Mouse (Mus musculus) left cerebral cortex, adult 2 months (tissue): Measurements from ENCODE around the gene Hist2h3b. TPM values are rescaled to one million over a fixed set of nuclear protein-coding genes. Genes with fewer than 3 reads are reported as not detected.
"Not testable (repeated sequence)": the region's sequence is repeated elsewhere in the genome, so short reads cannot be mapped to it uniquely, and the experiment has no call there.

Experiments
- DNase-seq, 2 experiments: peaks; one replicate each; pipeline ENCODE4 v3.0.0; 2021 to 2022; ENCODE audit warnings: low spot score in 2 of 2, mixed read lengths in 1 of 2; ENCODE audit errors: extremely low spot score in 1 of 2
- H3K27ac ChIP-seq: fragments of 200-600 bp; 2 replicates; pipeline ENCODE4 v1.8.1; 2022
- H3K4me3 ChIP-seq: fragments of 200-600 bp; 2 replicates; pipeline ENCODE4 v1.8.1; 2022
- CTCF ChIP-seq: fragments of 200-600 bp; IDR thresholded peaks from 2 replicates; pipeline ENCODE4 v1.8.1; 2022; ENCODE audit warnings: antibody characterized with exemption, mild to moderate bottlenecking, moderate library complexity
- intact Hi-C: fragments of 180-260 bp; cut with DNase I; formaldehyde crosslinking; loops from one replicate; pipeline ENCODE4 v1.15.1; 2025
- total RNA-seq, 2 experiments: library from RNA; stranded (reverse); gene quantifications; 2 replicates each; pipeline ENCODE4 v1.2.3; 2021

The Hist2h3b gene
- total RNA-seq, 2 experiments from 2014 or later, result 32.7 to 45.5 TPM

- no peak for TF ChIP-seq CTCF
- DNase-seq, result no peak
- peak overlapping the region; percentile 28 for H3K4me3 ChIP-seq
- H3K27ac ChIP-seq, result peak overlapping the region; percentile 94
- intact Hi-C loops, result loop anchor here (1.0 kb wide), 1 partner anchor 23 kb away; the partner anchor contains the start of gene Hist2h4
These were observed 27.7 kb upstream of the Hist2h3b start for GRCm38 (mm10) chr3:96240799-96241197.

DNA sequence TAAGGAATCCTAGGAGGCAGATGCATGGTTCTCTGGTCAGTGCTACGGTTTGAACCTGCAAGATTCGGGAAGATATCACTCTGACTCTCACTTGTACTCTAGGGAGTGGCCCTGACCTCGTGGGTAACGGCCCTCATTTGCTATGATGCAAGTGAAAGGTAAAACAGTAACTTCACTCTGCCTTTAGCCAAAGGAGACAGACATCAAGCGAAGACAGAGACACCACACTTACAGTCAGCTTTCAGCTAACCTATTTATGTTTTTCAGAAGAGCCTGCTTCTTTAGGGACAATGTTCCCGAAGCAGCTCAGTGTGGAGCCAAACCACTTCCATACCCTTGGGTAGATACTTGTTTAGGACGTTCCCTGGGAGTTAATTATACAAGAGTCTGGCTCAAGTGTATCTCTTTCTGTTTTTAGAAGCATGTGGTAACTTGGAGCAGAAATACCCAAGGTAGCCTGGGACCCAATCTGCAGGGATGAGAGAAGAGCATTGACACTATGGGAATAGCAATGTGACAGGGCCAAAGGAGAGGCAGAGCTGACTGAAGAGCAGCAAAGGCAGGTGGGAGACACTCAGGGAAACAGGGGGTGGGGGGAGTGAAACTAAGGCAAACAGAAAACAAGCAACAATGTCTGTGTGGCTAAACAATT, 24.4 kb upstream of the Hist2h3b start:
- no peak for DNase-seq
- peak overlapping the region; percentile 100 for H3K27ac ChIP-seq
- no peak for TF ChIP-seq CTCF
- H3K4me3 ChIP-seq, result peak overlapping the region; percentile 83
- intact Hi-C loops, result no loop called here

GRCm38 (mm10) chr3:96245003-96245886, 23.2 kb upstream of the Hist2h3b start, which contains the start of gene Hist2h2aa1:
Gene Hist2h2aa1, plus strand, starts transcription at chr3:96245497.
- DNase-seq, result peak; percentile 81 to 86
- intact Hi-C loops, result not testable (repeated sequence)
- peak within 1 kb of the TSS; percentile 83 for H3K4me3 ChIP-seq
- peak within 1 kb of the TSS; percentile 100 for H3K27ac ChIP-seq

- DNase-seq, intact Hi-C loops, H3K27ac ChIP-seq: not testable (repeated sequence)
- H3K4me3 ChIP-seq, result 0 out of 2 replicates have a peak overlapping the region, but pooled peaks have one; percentile 28
These were observed 22.4 kb upstream of the Hist2h3b start for GRCm38 (mm10) chr3:96246018-96246417.

DNA sequence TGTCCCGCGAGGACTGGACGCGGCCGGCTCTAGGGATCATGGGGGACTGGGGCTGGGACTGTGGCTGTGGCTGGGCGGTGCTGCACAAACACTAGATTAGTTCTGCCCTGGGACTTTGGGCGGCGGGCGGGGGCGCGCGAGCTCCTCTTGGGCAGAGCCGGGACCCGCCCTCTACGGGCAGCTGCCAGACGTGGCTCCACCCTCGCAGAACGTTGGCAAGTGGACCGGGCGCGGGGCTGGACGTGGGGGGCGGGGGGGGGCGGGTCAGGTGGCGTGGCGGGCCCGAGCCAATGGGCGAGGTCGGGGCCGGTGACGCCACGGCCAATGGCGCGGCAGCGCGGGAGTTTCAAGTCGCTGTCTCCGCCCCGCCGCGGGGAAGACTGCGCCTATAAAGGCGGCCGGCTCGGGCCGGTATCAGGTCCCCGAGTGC, 22.0 kb upstream of the Hist2h3b start, which contains the start of gene Hist2h3c1:
Gene Hist2h3c1, plus strand, starts transcription at position 259 of the 430 bp plus-strand sequence.
- H3K27ac ChIP-seq, DNase-seq, intact Hi-C loops: not testable (repeated sequence)
- 0 out of 2 replicates have a peak within 1 kb of the TSS, but pooled peaks have one; percentile 28 for H3K4me3 ChIP-seq

DNA sequence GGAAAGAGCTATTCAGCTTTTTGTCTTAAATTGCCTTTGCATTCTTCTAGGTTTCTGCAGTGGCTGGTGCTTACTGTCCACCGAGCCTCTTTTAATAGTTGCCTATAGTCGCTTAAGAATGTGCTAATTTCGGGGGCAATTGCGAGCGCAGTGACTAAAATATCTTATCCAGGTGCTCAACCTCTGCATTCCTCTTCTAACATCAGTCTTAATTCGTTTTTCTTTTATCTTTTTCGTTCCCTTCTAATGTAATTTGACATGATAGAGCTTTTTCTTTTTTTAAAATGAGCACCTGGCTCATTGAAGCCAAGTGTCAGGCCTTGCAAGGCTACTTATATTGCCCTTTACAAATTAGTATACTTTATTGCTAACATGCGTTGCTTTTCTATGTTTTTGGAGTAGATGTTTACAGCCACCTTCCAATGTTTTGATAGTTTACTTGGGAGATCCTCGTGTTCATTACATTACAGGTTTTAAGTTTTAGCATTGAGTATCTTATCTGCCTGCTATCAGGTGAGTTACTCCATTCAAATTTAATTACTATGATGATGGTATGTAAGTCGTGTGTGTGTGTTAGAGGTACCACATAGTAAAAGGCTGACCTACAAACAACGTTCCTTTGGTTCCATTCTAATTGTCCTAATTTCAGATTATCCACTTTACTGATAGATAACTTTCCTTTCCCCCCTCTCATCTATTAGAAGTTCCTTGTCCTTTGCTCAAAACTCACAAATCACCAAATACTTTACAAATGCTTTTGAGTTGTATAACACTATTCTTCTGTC, 20.9 kb upstream of the Hist2h3b start:
- no peak for TF ChIP-seq CTCF
- no peak overlapping the region for H3K27ac ChIP-seq
- DNase-seq, result no peak
- intact Hi-C loops, result no loop called here
- H3K4me3 ChIP-seq, result no peak overlapping the region

DNA sequence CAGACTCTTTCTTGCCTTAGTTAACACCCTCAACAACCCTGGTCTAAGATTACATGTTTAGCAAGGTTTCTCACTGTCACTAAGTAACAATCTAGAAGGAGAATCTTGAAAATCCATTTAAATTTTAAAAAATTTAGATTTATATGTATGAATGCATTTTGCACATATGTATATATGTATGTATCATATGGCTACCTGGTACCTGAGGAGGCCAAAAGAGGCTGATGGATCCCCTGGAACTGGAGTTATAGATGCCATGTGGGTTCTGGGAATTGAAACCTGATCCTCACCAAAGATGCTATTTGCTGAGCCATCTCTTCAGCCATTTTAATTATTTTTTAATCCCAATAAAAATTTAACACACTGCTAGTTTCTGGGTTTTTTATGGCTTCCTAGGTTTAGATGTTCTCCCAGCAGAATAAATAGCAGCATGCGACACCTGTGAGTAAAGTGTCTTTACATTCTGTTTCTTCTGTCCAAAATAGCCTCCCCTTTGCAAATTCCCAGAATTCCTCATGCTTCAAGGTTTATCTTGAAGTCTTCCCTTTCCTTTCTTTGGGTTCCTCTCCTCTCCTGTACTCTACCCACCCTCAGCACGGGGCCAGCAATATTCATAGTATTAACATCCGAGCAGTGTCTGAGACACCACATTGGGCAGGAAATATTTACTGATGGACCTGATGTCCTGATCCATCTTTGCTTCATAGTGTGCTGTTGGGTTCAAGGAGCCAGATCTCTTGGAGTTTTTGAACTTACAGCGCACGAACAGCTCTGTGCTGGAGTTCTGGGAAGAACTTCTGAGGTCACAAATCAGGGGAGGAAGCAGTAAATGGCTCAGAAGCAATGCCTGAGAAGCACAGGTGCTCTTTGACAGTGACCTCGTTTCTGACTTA, 20.1 kb upstream of the Hist2h3b start:
- no peak for TF ChIP-seq CTCF
- intact Hi-C loops, result no loop called here
- no peak overlapping the region for H3K27ac ChIP-seq

DNA sequence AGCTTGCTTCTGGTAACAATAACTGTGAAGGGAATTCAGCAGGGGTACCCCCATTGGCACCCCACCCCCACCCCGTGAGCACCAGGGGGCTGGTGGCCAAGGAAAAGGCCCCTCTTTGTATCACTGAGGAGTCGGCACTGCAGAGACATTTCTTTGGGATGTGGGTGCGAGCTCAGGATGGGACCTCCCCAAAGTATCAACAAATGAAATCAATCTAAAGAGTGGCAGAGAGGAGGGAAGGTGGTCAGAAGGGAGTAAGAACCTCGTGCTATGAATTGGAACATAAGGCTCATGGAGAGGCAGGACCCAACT, 19.5 kb upstream of the Hist2h3b start:
- intact Hi-C loops, result no loop called here
- no peak overlapping the region for H3K4me3 ChIP-seq
- TF ChIP-seq CTCF, result no peak
- no peak for DNase-seq
- no peak overlapping the region for H3K27ac ChIP-seq

More for the DNA sequence above, 20.1 kb upstream of the Hist2h3b start:
- no peak overlapping the region for H3K4me3 ChIP-seq
- DNase-seq, result no peak

GRCm38 (mm10) chr3:96250890-96251289, 17.6 kb upstream of the Hist2h3b start:
- no peak overlapping the region for H3K27ac ChIP-seq
- intact Hi-C loops, result no loop called here
- no peak for TF ChIP-seq CTCF
- no peak overlapping the region for H3K4me3 ChIP-seq
- no peak for DNase-seq

GRCm38 (mm10) chr3:96251787-96252186, 16.7 kb upstream of the Hist2h3b start:
- H3K27ac ChIP-seq, result no peak overlapping the region
- no peak for TF ChIP-seq CTCF
- intact Hi-C loops, result no loop called here
- H3K4me3 ChIP-seq, result no peak overlapping the region
- no peak for DNase-seq
